Mouse (Mus musculus) limb, embryonic 14.5 days (tissue): Measurements from ENCODE around the gene Cdk18. TPM values are rescaled to one million over a fixed set of nuclear protein-coding genes. Genes with fewer than 3 reads are reported as not detected.

ENCODE experiments used
- ATAC-seq: fragments of 200-750 bp; cut with Nextera tagmentation; 2 replicates; pipeline ENCODE4 v1.8.0; 2017; ENCODE audit warnings: low read depth, moderate number of reproducible peaks, moderate TSS enrichment; ENCODE audit not compliant: low FRiP score
- DNase-seq: peaks from one replicate; pipeline ENCODE4 v3.0.0-alpha.2; 2015; ENCODE audit warnings: low spot score
- H3K27ac ChIP-seq: fragments of 300-500 bp; sonication (generic); replicated peaks from 2 replicates; pipeline ENCODE4 v1.5.1; 2014; ENCODE audit warnings: low read depth, mild to moderate bottlenecking, low read length, moderate library complexity, mixed read lengths
- H3K27me3 ChIP-seq: fragments of 300-500 bp; sonication (generic); 2 replicates; pipeline ENCODE4 v1.6.1; 2014; ENCODE audit warnings: low read length, mixed read lengths; ENCODE audit not compliant: control insufficient read depth, insufficient read depth
- H3K36me3 ChIP-seq: fragments of 300-500 bp; sonication (generic); 2 replicates; pipeline ENCODE4 v1.6.1; 2014; ENCODE audit warnings: mild to moderate bottlenecking, low read length, moderate library complexity, mixed read lengths; ENCODE audit not compliant: control insufficient read depth, insufficient read depth
- H3K4me1 ChIP-seq: fragments of 300-500 bp; sonication (generic); 2 replicates; pipeline ENCODE4 v1.6.1; 2014; ENCODE audit warnings: antibody characterized with exemption, low read length, mixed read lengths; ENCODE audit not compliant: control insufficient read depth, insufficient read depth
- H3K4me2 ChIP-seq: fragments of 300-500 bp; sonication (generic); replicated peaks from 2 replicates; pipeline ENCODE4 v1.6.1; 2014; ENCODE audit warnings: low read depth, mild to moderate bottlenecking, low read length, moderate library complexity; ENCODE audit not compliant: severe bottlenecking
- H3K4me3 ChIP-seq: fragments of 300-500 bp; sonication (generic); replicated peaks from 2 replicates; pipeline ENCODE4 v1.5.1; 2014; ENCODE audit warnings: low read length
- H3K9ac ChIP-seq: fragments of 300-500 bp; sonication (generic); 2 replicates; pipeline ENCODE4 v1.6.1; 2014; ENCODE audit warnings: mild to moderate bottlenecking, low read depth, low read length, moderate library complexity; ENCODE audit not compliant: severe bottlenecking
- H3K9me3 ChIP-seq: fragments of 300-500 bp; sonication (generic); 2 replicates; pipeline ENCODE4 v1.6.1; 2016; ENCODE audit warnings: low read length; ENCODE audit not compliant: control insufficient read depth
- POLR2A ChIP-seq: fragments of 200-500 bp; IDR thresholded peaks from 2 replicates; pipeline ENCODE4 v1.8.0; 2012; ENCODE audit warnings: inconsistent platforms, mild to moderate bottlenecking, moderate library complexity, borderline replicate concordance; ENCODE audit not compliant: insufficient read depth, insufficient read length; ENCODE audit errors: extremely low read depth
- WGBS: fragments of 180-500 bp; shearing (Covaris S2); extraction: QIAGEN DNeasy Blood & Tissue Kit; methylation state at CpG from one replicate; pipeline ENCODE4 v1.1.7; 2014; 5-methylcytosine and 5-hydroxymethylcytosine counted together
- polyA plus RNA-seq, 2 experiments: library from polyadenylated mRNA; depleted of rRNA in 1 of 2; stranded (reverse) in 1 of 2; unstranded in 1 of 2; fragments of >200 nt; fragmentation: Nextera tagmentation in 1 of 2; extraction: Ambion mirVana in 1 of 2; gene quantifications; 2 replicates each; pipeline versions ENCODE4 v1.2.1 to v1.2.3; 2012 to 2014

The Cdk18 gene
- polyA plus RNA-seq, 2 experiments: 2.5 to 8.5 TPM

DNA sequence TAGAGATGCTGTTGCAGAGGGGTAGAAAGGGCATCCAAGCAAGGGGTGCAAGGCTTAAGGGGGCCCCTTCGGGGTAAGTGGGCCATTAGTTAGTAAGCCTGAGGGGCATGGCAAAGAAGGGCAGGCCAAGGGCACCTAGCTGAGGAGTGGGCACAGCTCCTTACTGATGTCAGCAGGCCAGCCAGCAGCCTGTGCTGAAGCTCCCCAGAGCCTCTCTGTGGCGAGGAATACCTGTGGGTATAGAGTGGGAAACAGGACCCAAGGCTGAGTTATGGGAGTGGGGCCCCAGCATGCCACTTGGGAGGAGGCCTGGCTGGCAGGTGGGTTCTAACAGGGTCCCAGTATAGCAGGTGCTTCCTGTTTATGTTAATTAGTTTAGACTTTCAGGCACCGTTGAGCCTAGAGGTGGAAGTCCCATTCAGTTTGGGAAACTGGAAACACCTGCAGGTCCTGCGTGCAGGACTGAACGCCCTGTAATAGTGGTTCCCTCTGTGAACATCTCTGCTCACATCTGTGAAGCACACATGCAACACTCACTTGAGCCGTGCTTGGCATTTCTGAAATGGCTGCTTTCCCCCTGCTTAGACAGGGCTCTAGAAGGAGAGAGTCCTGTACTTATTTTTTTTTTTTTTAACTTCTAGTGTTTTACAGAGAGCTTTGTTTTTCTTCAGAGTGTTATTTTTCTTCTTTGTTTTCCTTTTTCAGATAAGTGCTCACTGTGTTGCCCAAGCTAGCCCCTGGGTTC is 37.4 kb downstream of the Cdk18 start:
- H3K4me2 ChIP-seq: no peak overlapping the region
- H3K9me3 ChIP-seq: no peaks in the 10 kb centered on the region
- TF ChIP-seq POLR2A: no peak
- no peak overlapping the region for H3K4me3 ChIP-seq
- H3K27me3 ChIP-seq: no peaks in the 10 kb centered on the region
- H3K9ac ChIP-seq: no peak overlapping the region
- H3K27ac ChIP-seq: no peak overlapping the region
- H3K36me3 ChIP-seq: no peaks in the 10 kb centered on the region
- DNase-seq: no peak
- no peaks in the 10 kb centered on the region for H3K4me1 ChIP-seq
- 48% methylated on average over 6 of the region's 6 CpGs for WGBS
- no peak for ATAC-seq

DNA sequence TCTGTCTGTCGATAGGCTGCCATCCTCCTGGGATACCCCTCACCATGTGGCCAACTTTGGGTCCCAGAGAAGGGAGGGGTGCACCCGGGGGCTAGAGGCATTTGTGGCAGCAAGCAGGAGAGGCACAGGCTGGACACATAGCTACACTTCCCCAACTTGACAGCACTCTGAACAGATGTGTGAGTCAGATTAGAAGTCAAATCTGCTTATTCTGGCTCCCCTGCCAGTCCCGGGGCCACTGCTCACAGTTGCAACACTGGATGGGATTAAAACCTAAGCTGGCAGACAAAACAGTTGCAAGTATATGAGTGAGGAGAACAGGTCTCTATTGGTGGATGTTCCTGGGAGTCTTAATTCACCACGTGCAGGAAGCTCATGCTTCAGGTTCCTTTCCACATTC is 39.7 kb downstream of the Cdk18 start:
- H3K27ac ChIP-seq: no peak overlapping the region
- H3K9me3 ChIP-seq: no peaks in the 10 kb centered on the region
- no peaks in the 10 kb centered on the region for H3K4me1 ChIP-seq
- no peak overlapping the region for H3K4me3 ChIP-seq
- ATAC-seq (no peak), DNase-seq (no peak)
- no peaks in the 10 kb centered on the region for H3K27me3 ChIP-seq
- WGBS: 69% methylated on average over 4 of the region's 4 CpGs
- TF ChIP-seq POLR2A: no peak
- no peak overlapping the region for H3K4me2 ChIP-seq
- no peaks in the 10 kb centered on the region for H3K36me3 ChIP-seq
- H3K9ac ChIP-seq: no peak overlapping the region

- Histone ChIP-seq H3K36me3 (no peaks in the 10 kb centered on the region), H3K27me3 (no peaks in the 10 kb centered on the region), H3K27ac (no peak overlapping the region), H3K4me1 (no peaks in the 10 kb centered on the region), H3K4me3 (no peak overlapping the region), H3K9me3 (no peaks in the 10 kb centered on the region), H3K9ac (no peak overlapping the region), H3K4me2 (no peak overlapping the region)
- no peak for DNase-seq
- no peak for TF ChIP-seq POLR2A
- 76% methylated on average over 4 of the region's 4 CpGs for WGBS
- ATAC-seq: no peak
These were observed 40.5 kb downstream of the Cdk18 start for GRCm38 (mm10) chr1:132099016-132099415.

GRCm38 (mm10) chr1:132098076-132098475 is 41.4 kb downstream of the Cdk18 start:
- TF ChIP-seq POLR2A: no peak
- no peak overlapping the region for H3K27ac ChIP-seq
- no peaks in the 10 kb centered on the region for H3K36me3 ChIP-seq
- DNase-seq: no peak
- H3K4me3 ChIP-seq: no peak overlapping the region
- no peak overlapping the region for H3K4me2 ChIP-seq
- ATAC-seq: no peak
- H3K27me3 ChIP-seq: no peaks in the 10 kb centered on the region
- H3K9me3 ChIP-seq: no peaks in the 10 kb centered on the region
- no peak overlapping the region for H3K9ac ChIP-seq
- H3K4me1 ChIP-seq: no peaks in the 10 kb centered on the region
- 58% methylated on average over 1 of the region's 1 CpGs for WGBS

DNA sequence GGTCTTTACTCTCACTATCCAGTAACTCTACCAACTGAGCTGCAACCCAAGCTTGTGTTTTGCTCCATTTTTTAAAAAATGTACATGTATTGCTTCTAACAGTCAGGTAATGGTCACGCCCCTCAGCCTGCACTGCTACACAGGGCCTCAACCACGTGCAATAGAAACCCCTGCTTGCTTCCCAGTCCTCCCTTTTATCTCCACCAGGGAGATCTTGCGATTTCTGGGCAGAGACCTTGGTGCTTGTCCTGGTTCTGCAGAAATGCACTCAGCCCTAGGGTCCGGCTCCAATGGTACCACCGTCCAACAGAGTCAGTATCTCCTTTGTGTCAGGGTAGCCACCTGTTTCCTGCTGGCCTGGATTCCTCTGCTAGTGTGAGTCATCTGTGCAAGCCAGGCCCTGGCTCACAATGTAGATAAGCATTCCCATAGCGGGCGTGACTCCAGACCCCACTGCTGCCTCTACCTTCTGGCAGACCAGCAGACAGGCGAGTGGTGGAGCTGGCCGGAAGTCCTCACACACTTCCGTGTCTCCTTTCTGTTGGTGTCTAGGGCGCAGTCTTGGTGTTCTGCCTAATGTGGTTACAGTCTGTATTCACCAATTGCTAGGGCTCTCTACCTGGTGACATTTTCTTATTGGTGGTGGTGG is 44.0 kb downstream of the Cdk18 start:
- no peak overlapping the region for H3K27ac ChIP-seq
- H3K36me3 ChIP-seq: no peaks in the 10 kb centered on the region
- no peak overlapping the region for H3K9ac ChIP-seq
- H3K27me3 ChIP-seq: no peaks in the 10 kb centered on the region
- 74% methylated on average over 11 of the region's 11 CpGs for WGBS
- H3K4me2 ChIP-seq: no peak overlapping the region
- no peak for TF ChIP-seq POLR2A
- DNase-seq (peak; percentile 26), ATAC-seq (no peak)
- no peaks in the 10 kb centered on the region for H3K9me3 ChIP-seq
- no peaks in the 10 kb centered on the region for H3K4me1 ChIP-seq
- H3K4me3 ChIP-seq: no peak overlapping the region

- DNase-seq: no peak
- TF ChIP-seq POLR2A: no peak
- Histone ChIP-seq H3K4me1 (no peaks in the 10 kb centered on the region), H3K27ac (no peak overlapping the region), H3K4me2 (no peak overlapping the region), H3K4me3 (no peak overlapping the region), H3K27me3 (no peaks in the 10 kb centered on the region), H3K9ac (no peak overlapping the region), H3K9me3 (no peaks in the 10 kb centered on the region), H3K36me3 (no peaks in the 10 kb centered on the region)
- no peak for ATAC-seq
- 81% methylated on average over 4 of the region's 4 CpGs for WGBS
These were observed 46.2 kb downstream of the Cdk18 start for GRCm38 (mm10) chr1:132093269-132093668.
